16 mouse cellular contexts compared by ENCODE assay signal in the genomic region with DNA sequence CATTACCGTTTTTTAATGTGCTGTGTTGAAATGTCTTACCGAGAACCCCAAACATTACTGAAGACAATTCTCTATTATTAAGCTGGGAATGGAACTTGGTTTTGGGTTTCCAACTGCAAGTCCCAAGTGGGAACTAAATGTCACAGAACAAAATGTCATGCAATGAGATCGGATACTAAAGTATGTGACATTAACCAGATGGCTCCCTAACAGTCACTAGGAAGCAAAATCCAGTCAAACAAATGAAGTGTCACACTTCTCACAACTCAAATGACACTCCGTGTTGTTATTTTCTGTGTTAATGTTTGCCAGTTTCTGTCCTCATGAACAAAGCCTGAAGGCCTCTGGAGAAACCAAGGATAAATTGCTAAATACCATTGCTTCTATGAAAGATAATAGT.
"Had no signal": no experiment of that assay in that cellular context is flagged by ENCODE, and none has a peak within 500 bp of the region (broad histone marks: within the 10 kb centered on the region; RNA-seq: fewer than 3 reads in every experiment).

No protein-coding gene starts in this region.

- H3K36me3 ChIP-seq: limb, embryonic 10.5 days; liver, embryonic 15.5 days; midbrain, embryonic 15.5 days; neural tube, embryonic 12.5 days; stomach, embryonic 15.5 days had no signal

- H3K4me1 ChIP-seq: limb, embryonic 10.5 days; liver, embryonic 15.5 days; megakaryocyte, embryonic 14.5 days; midbrain, embryonic 15.5 days; neural tube, embryonic 12.5 days; stomach, embryonic 15.5 days had no signal

- ATAC-seq: midbrain, embryonic 15.5 days had no signal

- H3K4me2 ChIP-seq: liver, embryonic 11.5 days; liver, embryonic 15.5 days; midbrain, embryonic 11.5 days; midbrain, embryonic 15.5 days; neural tube, embryonic 12.5 days; stomach, embryonic 15.5 days had no signal

- H3K4me3 ChIP-seq: left cerebral cortex, adult 2 months; limb, embryonic 10.5 days; liver, embryonic 15.5 days; megakaryocyte, embryonic 14.5 days; midbrain, embryonic 15.5 days; neural tube, embryonic 12.5 days; stomach, embryonic 15.5 days had no signal

- H3K9ac ChIP-seq: liver, embryonic 15.5 days; midbrain, embryonic 15.5 days; neural tube, embryonic 12.5 days; stomach, embryonic 15.5 days had no signal

- H3K27me3 ChIP-seq: liver, embryonic 15.5 days; megakaryocyte, embryonic 14.5 days; midbrain, embryonic 15.5 days; neural tube, embryonic 12.5 days; stomach, embryonic 15.5 days had no signal

- H3K27ac ChIP-seq: left cerebral cortex, adult 2 months; limb, embryonic 10.5 days; liver, embryonic 15.5 days; macrophage; midbrain, embryonic 15.5 days; neural tube, embryonic 12.5 days; stomach, embryonic 15.5 days had no signal

- DNase-seq: kidney, adult 11 months; kidney, adult 9 months; kidney, postnatal 10 days; right cerebral cortex, postnatal 4 days; thymus, adult 2 months; thymus, postnatal 25 days had no signal

- H3K9me3 ChIP-seq: limb, embryonic 10.5 days; liver, embryonic 15.5 days; megakaryocyte, embryonic 14.5 days; midbrain, embryonic 15.5 days; neural tube, embryonic 12.5 days; stomach, embryonic 15.5 days had no signal
